Mouse (Mus musculus) CH12.LX (cell line): ENCODE results near the gene Cacna2d1. TPM values are rescaled to one million over a fixed set of nuclear protein-coding genes. Genes with fewer than 3 reads are reported as not detected.

ENCODE experiments used
- DNase-seq: peaks from one replicate; pipeline ENCODE4 v3.0.0-alpha.2; 2013; ENCODE audit errors: extremely low read depth
- H3K27ac ChIP-seq: 2 replicates; pipeline ENCODE4 v1.5.1; 2012; ENCODE audit warnings: low read depth, mild to moderate bottlenecking, control low read depth, moderate library complexity; ENCODE audit not compliant: insufficient read depth
- H3K27me3 ChIP-seq: replicated peaks from 2 replicates; pipeline ENCODE3; 2012; ENCODE audit warnings: inconsistent platforms
- H3K36me3 ChIP-seq, 2 experiments: replicated peaks in 1 of 2; 2 replicates each; pipeline versions ENCODE3 to v1.6.1; 2012; ENCODE audit warnings: inconsistent platforms in 1 of 2, low read length in 1 of 2, mild to moderate bottlenecking in 1 of 2, mixed read lengths in 1 of 2, moderate library complexity in 1 of 2; ENCODE audit not compliant: control insufficient read depth in 1 of 2, insufficient read depth in 1 of 2
- H3K4me1 ChIP-seq, 2 experiments: 2 replicates each; pipeline ENCODE4 v1.6.1; 2012; ENCODE audit warnings: inconsistent platforms in 1 of 2, moderate library complexity in 1 of 2; ENCODE audit not compliant: insufficient read depth in 2 of 2, control insufficient read depth in 1 of 2
- H3K4me2 ChIP-seq: 2 replicates; pipeline ENCODE4 v1.6.1; 2012; ENCODE audit warnings: low read depth, mild to moderate bottlenecking, control low read depth; ENCODE audit not compliant: poor library complexity, insufficient read depth, severe bottlenecking
- H3K4me3 ChIP-seq, 3 experiments: fragments of 150-350 bp in 1 of 3; sonication (generic) in 1 of 3; replicated peaks in 1 of 3; 2 replicates each; pipeline versions ENCODE3 to v1.5.1; 2011 to 2012; ENCODE audit warnings: low read depth in 2 of 3, low read length in 2 of 3, mild to moderate bottlenecking in 2 of 3, moderate library complexity in 2 of 3, control low read depth in 1 of 3, improper control_type of control experiment in 1 of 3, inconsistent platforms in 1 of 3, mixed read lengths in 1 of 3; ENCODE audit not compliant: poor library complexity in 1 of 3
- H3K79me2 ChIP-seq: replicated peaks from 2 replicates; pipeline ENCODE4 v1.6.1; 2012; ENCODE audit warnings: mild to moderate bottlenecking, moderate library complexity; ENCODE audit not compliant: control insufficient read depth, poor library complexity, insufficient read depth, severe bottlenecking; ENCODE audit errors: extremely low read depth
- H3K9ac ChIP-seq: 2 replicates; pipeline ENCODE4 v1.6.1; 2012; ENCODE audit warnings: low read depth, mild to moderate bottlenecking, control low read depth, moderate library complexity; ENCODE audit not compliant: insufficient read depth
- H3K9me3 ChIP-seq: replicated peaks from 2 replicates; pipeline ENCODE3; 2012; ENCODE audit warnings: low read length, inconsistent platforms, mixed read lengths
- CHD1 ChIP-seq: IDR thresholded peaks from 2 replicates; pipeline ENCODE4 v1.6.1; 2012; ENCODE audit warnings: low read depth, low read length, improper control_type of control experiment, inconsistent platforms
- CHD2 ChIP-seq: IDR thresholded peaks from 2 replicates; pipeline ENCODE4 v1.6.1; 2011; ENCODE audit warnings: low read length, improper control_type of control experiment
- CTCF ChIP-seq, 2 experiments: IDR thresholded peaks in 1 of 2; conservative IDR thresholded peaks in 1 of 2; 2 replicates each; pipeline ENCODE4 v1.5.1; 2011 to 2012; ENCODE audit warnings: low read depth in 2 of 2, low read length in 2 of 2, improper control_type of control experiment in 1 of 2, inconsistent platforms in 1 of 2, mild to moderate bottlenecking in 1 of 2, moderate library complexity in 1 of 2
- ETS1 ChIP-seq: conservative IDR thresholded peaks from 2 replicates; pipeline ENCODE4 v1.6.1; 2012; ENCODE audit warnings: low read depth, mild to moderate bottlenecking, inconsistent platforms, low read length, improper control_type of control experiment, moderate library complexity
- GABPA ChIP-seq: IDR thresholded peaks from 2 replicates; pipeline ENCODE4 v1.6.1; 2012; ENCODE audit warnings: low read depth, low read length, improper control_type of control experiment, inconsistent platforms; ENCODE audit not compliant: insufficient replicate concordance
- IRF4 ChIP-seq: IDR thresholded peaks from 2 replicates; pipeline ENCODE4 v1.6.1; 2014; ENCODE audit warnings: low read depth, mild to moderate bottlenecking, inconsistent platforms, low read length, improper control_type of control experiment
- JUND ChIP-seq: conservative IDR thresholded peaks from 2 replicates; pipeline ENCODE4 v1.6.1; 2011; ENCODE audit warnings: low read depth, low read length, improper control_type of control experiment
- KAT2A ChIP-seq: IDR thresholded peaks from 2 replicates; pipeline ENCODE4 v1.6.1; 2012; ENCODE audit warnings: low read length, improper control_type of control experiment, inconsistent platforms; ENCODE audit not compliant: insufficient replicate concordance
- MAFK ChIP-seq: IDR thresholded peaks from 2 replicates; pipeline ENCODE4 v1.6.1; 2011; ENCODE audit warnings: low read length, improper control_type of control experiment; ENCODE audit not compliant: insufficient replicate concordance
- MAZ ChIP-seq: IDR thresholded peaks from 2 replicates; pipeline ENCODE4 v1.6.1; 2012; ENCODE audit warnings: low read depth, mild to moderate bottlenecking, inconsistent platforms, low read length, improper control_type of control experiment, moderate library complexity
- MEF2A ChIP-seq: IDR thresholded peaks from 2 replicates; pipeline ENCODE4 v1.6.1; 2014; ENCODE audit warnings: low read depth, mild to moderate bottlenecking, inconsistent platforms, low read length, improper control_type of control experiment, borderline replicate concordance
- MXI1 ChIP-seq: IDR thresholded peaks from 2 replicates; pipeline ENCODE4 v1.6.1; 2011; ENCODE audit warnings: mild to moderate bottlenecking, low read depth, low read length, improper control_type of control experiment
- PAX5 ChIP-seq: IDR thresholded peaks from 2 replicates; pipeline ENCODE4 v1.6.1; 2012; ENCODE audit warnings: low read length, inconsistent platforms, mixed read lengths
- POLR2A ChIP-seq: IDR thresholded peaks from 2 replicates; pipeline ENCODE4 v1.6.1; 2011; ENCODE audit warnings: low read depth, mild to moderate bottlenecking, improper control_type of control experiment, low read length
- RAD21 ChIP-seq: IDR thresholded peaks from 2 replicates; pipeline ENCODE4 v1.6.1; 2011; ENCODE audit warnings: low read depth, mild to moderate bottlenecking, low read length, improper control_type of control experiment, moderate library complexity
- SIN3A ChIP-seq: IDR thresholded peaks from 2 replicates; pipeline ENCODE4 v1.6.1; 2012; ENCODE audit warnings: low read length, improper control_type of control experiment, inconsistent platforms
- TBP ChIP-seq: conservative IDR thresholded peaks from 2 replicates; pipeline ENCODE4 v1.6.1; 2011; ENCODE audit warnings: low read depth, low read length, improper control_type of control experiment
- TCF12 ChIP-seq: IDR thresholded peaks from 2 replicates; pipeline ENCODE4 v1.6.1; 2014; ENCODE audit warnings: low read depth, mild to moderate bottlenecking, inconsistent platforms, low read length, improper control_type of control experiment
- UBTF ChIP-seq: IDR thresholded peaks from 2 replicates; pipeline ENCODE4 v1.6.1; 2012; ENCODE audit warnings: low read depth, mild to moderate bottlenecking, inconsistent platforms, low read length, improper control_type of control experiment, moderate library complexity
- USF1 ChIP-seq: IDR thresholded peaks from 2 replicates; pipeline ENCODE4 v1.6.1; 2014; ENCODE audit warnings: low read depth, mild to moderate bottlenecking, inconsistent platforms, low read length, improper control_type of control experiment
- ZKSCAN1 ChIP-seq: IDR thresholded peaks from 2 replicates; pipeline ENCODE4 v1.6.1; 2012; ENCODE audit warnings: low read depth, inconsistent platforms, low read length, improper control_type of control experiment, borderline replicate concordance
- ZNF384 ChIP-seq: IDR thresholded peaks from 2 replicates; pipeline ENCODE4 v1.6.1; 2012; ENCODE audit warnings: low read depth, low read length, improper control_type of control experiment, inconsistent platforms
- dilution Hi-C: fragments of 300-500 bp; cut with MboI; formaldehyde crosslinking; loops from 2 replicates; pipeline ENCODE4 v1.14.3; 2020; ENCODE audit warnings: low sequenced_read_pairs; ENCODE audit not compliant: extremely low pct_unique_long_range_greater_than_20kb, extremely low pct_ligation_motif_present
- in situ Hi-C: fragments of 300-500 bp; cut with MboI; formaldehyde crosslinking; loops from 3 replicates; pipeline ENCODE4 v1.14.3; 2019; ENCODE audit warnings: low sequenced_read_pairs, low pct_ligation_motif_present, low pct_unique_long_range_greater_than_20kb, mixed read lengths
- polyA plus RNA-seq: library from polyadenylated mRNA; unstranded; fragments of >175 nt; gene quantifications from 2 replicates; pipeline ENCODE4 v1.2.1, GENCODE M21; 2012; ENCODE audit warnings: low read depth; ENCODE audit not compliant: insufficient read length
- total RNA-seq, 2 experiments: library from RNA; depleted of rRNA; stranded (reverse); fragments of 300-350 nt in 1 of 2; fragments of >200 nt in 1 of 2; gene quantifications; 2 replicates each; pipeline ENCODE4 v1.2.3; 2012 to 2014

The Cacna2d1 gene
- total and polyA plus RNA-seq, 3 experiments = 0.13 to 1.3 (median 0.28) TPM

GRCm38 (mm10) chr5:16113879-16114278 is 179.4 kb downstream of the Cacna2d1 start:
- Histone ChIP-seq H3K27ac (no peak overlapping the region), H3K4me1 (no peaks in the 10 kb centered on the region), H3K36me3 (no peaks in the 10 kb centered on the region), H3K9ac (no peak overlapping the region), H3K9me3 (no peaks in the 10 kb centered on the region), H3K4me3 (no peak overlapping the region), H3K27me3 (no peaks in the 10 kb centered on the region), H3K79me2 (no peaks in the 10 kb centered on the region), H3K4me2 (no peak overlapping the region)
- dilution Hi-C loops (no loop called here), in situ Hi-C loops (no loop called here)
- TF ChIP-seq KAT2A = no peak
- TF ChIP-seq JUND = no peak
- no peak for TF ChIP-seq CHD1
- no peak for TF ChIP-seq SIN3A
- no peak for TF ChIP-seq USF1
- no peak for TF ChIP-seq ETS1
- TF ChIP-seq POLR2A = no peak
- TF ChIP-seq MAZ = no peak
- TF ChIP-seq RAD21 = no peak
- TF ChIP-seq ZKSCAN1 = no peak
- no peak for TF ChIP-seq GABPA
- DNase-seq = no peak

GRCm38 (mm10) chr5:16121334-16121733 is 186.8 kb downstream of the Cacna2d1 start:
- no peak for TF ChIP-seq MEF2A
- no peak for TF ChIP-seq CHD1
- no peak for TF ChIP-seq ZNF384
- TF ChIP-seq, all 38 proteins: peak for 0
- no peak overlapping the region for H3K27ac ChIP-seq
- no peak for DNase-seq
- H3K4me3 ChIP-seq = no peak overlapping the region
- no peak overlapping the region for H3K9ac ChIP-seq
- in situ Hi-C loops = no loop called here
- peaks cover 4% of the 10 kb centered on the region for H3K9me3 ChIP-seq
- H3K4me2 ChIP-seq = no peak overlapping the region
- H3K4me1 ChIP-seq = no peaks in the 10 kb centered on the region
- H3K36me3 ChIP-seq = no peaks in the 10 kb centered on the region
- H3K27me3 ChIP-seq = no peaks in the 10 kb centered on the region
- H3K79me2 ChIP-seq = no peaks in the 10 kb centered on the region
- dilution Hi-C loops = no loop called here

- H3K4me3 ChIP-seq = no peak overlapping the region
- no peaks in the 10 kb centered on the region for H3K79me2 ChIP-seq
- TF ChIP-seq USF1 (no peak), CHD2 (no peak), TCF12 (no peak), TBP (no peak), KAT2A (no peak), MAZ (no peak), CHD1 (no peak), IRF4 (no peak), MAFK (no peak), MXI1 (no peak), JUND (no peak), CTCF (conservative IDR thresholded peaks at IDR 0.05 in 1 of 2, IDR thresholded peaks at IDR 0.05 in 1 of 2; ENCODE audit: low read depth in 2 of 2, low read length in 2 of 2) (no peak), UBTF (no peak), PAX5 (no peak)
- dilution Hi-C loops (no loop called here), in situ Hi-C loops (no loop called here)
- no peak for DNase-seq
- H3K4me1 ChIP-seq = no peaks in the 10 kb centered on the region
- no peak overlapping the region for H3K9ac ChIP-seq
- H3K4me2 ChIP-seq = no peak overlapping the region
- peaks cover 4% of the 10 kb centered on the region for H3K9me3 ChIP-seq
- H3K27me3 ChIP-seq = no peaks in the 10 kb centered on the region
- H3K36me3 ChIP-seq = no peaks in the 10 kb centered on the region
- no peak overlapping the region for H3K27ac ChIP-seq
These were observed 187.6 kb downstream of the Cacna2d1 start for GRCm38 (mm10) chr5:16122110-16122509.
